Mouse (Mus musculus) gastrocnemius, postnatal 10 days (tissue): ENCODE measurements around the gene Camsap1. TPM values are rescaled to one million over a fixed set of nuclear protein-coding genes. Genes with fewer than 3 reads are reported as not detected.

ENCODE experiments used
- DNase-seq: peaks from one replicate; pipeline ENCODE4 v3.0.0; 2021; ENCODE audit warnings: mixed read lengths
- total RNA-seq, 2 experiments: library from RNA; stranded (reverse); gene quantifications; 2 replicates each; pipeline ENCODE4 v1.2.3; 2021

The Camsap1 gene
- total RNA-seq, 2 experiments from 2014 or later = 29.5 to 34.8 TPM

DNA sequence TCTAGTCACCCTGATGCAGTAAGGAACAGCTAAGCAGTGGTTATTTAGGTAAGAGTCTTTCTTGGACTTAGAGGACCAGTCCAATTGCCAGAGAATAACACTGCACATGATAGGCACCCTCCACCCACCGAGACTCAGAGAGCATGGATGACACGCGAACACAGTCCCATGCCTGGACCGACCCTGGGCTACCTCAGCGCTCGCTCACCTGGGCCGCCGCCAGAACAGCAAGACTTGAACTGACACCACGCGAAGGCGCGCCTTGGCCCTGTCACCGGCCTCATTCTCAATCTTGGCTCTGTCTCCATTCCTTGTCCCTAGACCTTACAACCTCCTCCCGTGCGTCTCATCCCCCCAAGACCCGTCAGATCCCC is 1.0 kb downstream of the Camsap1 start:
- peak; percentile 63 for DNase-seq

DNA sequence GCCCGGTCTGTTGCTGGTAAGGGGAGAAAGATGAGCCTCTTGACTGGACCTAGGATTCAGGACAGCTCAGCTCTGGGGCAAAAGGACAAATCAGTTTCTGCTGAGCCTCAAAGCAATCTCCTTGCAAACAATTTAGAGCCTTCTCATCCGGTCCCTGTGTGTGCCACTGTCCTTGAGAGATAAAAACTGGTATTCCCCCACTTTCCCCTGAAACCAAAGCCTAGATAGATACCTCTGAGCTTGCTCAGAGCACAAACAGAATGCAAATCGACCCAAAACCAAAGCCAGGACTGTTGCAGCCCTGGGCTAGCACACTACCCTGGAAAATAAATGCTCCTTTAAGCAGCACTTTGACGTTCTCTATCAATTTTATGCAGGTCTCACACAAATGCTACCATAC is 4.1 kb downstream of the Camsap1 start:
- no peak for DNase-seq

DNA sequence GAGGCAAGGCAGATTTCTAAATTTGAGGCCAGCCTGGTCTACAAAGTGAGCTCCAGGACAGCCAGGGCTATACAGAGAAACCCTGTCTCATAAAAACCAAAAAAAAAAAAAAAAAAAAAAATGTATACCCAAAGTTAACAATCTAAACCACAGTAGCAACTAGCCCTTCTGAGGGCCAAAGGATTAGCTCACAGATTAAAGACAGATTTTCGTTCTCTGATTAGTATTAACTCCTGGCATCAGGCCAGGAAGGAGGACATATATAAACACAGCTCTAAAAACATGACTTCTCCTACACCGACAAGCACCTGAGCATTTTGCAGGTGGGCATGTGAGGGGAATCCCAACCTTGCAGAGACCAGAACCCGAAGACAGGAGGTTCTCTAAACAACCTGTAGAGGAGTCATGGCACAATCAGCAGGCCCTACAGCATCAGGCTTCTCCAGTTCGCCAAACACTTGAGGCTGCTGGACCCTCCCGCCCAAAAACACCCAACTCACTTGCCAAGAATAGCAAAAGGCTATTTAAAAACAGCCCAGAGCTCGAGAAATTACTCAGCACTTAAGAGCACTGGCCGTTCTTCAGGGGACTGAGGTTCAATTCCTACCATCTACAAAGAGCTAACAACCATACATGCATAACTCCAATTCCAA is 5.4 kb downstream of the Camsap1 start:
- DNase-seq = no peak

DNA sequence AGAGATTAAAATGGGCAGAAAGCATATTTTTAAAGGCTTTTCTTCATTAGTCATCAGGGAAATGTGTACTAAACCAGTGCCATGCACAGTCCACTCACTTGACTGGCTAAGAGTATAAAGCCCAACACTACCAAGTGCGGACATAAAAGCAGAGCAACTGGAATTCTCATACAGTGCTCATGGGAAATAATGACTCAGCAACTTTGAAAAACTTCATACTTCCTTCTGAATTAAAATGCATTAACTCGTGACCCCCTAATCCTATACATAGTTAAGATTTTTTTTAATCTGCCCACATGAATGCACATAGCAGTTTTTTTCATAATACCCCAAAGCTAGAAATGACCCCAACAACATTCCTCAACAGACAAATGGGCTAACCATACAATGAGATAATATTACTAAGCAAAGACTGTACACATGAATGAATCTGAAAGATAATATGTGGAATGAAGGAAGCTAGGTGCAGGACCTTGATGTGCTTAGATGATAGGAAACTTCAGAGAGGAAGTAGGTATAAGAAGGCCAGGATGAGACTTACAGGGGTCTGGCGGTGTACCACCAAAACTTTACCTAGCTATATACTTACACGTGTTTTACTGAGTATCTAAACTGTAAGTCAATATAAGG is 7.8 kb downstream of the Camsap1 start:
- no peak for DNase-seq

DNA sequence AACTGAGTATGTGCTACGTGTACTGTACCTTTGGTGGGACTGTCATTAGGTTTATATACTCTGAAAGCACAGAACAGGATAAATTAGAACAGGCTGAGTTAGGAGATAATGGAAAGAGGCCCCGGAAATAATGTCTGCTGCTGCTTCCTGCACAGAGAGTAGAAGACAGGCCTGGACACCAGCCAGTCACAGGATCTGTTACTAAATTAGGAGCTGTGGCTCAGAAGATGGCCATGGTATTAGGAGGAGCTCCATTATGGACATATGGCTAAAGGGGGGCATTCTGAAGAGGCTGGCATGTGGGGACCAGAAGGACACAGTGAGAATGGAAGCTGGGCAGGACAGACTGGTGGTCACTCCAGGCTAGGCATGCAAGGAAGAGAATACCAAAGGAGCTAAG is 12.7 kb downstream of the Camsap1 start:
- peak; percentile 32 for DNase-seq

DNA sequence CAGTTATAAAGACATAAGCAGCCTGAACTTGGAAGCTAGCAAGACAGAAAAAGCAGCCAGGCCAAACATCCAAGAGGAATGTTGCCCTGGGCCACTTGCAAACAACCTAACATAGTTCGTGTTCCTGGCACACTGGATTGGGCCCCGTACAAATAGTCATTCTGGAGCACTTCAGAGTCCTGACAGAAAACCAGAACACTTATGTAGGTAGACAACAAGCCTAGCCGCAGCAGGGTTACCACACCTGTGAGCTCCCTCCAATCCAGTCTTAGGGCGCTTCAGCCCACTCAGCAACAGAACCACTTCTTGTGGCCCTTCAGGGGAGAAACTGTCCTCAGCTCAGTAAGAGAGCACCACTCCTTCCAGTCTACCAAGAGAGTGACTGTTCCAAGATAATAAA is 13.8 kb downstream of the Camsap1 start:
- no peak for DNase-seq

DNA sequence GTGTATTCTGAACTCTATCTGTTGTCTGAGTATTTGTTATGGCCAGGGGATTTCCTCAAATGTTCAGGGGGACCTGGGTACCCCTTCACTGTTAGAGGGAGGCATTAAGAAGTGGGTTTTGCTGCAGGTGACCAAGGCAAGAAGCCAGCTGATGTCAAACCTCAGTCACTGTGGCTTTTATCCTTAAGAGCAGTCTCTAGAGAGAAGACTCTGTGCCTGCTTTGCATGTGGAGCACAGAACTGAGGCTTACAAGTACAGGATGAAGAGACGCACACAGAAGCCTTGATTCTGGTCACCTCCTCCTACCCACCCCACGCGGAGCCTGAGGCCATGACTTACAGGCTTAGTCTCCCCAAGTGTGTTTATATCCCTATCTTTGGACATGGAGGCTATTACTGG is 33.8 kb downstream of the Camsap1 start:
- DNase-seq = no peak

DNA sequence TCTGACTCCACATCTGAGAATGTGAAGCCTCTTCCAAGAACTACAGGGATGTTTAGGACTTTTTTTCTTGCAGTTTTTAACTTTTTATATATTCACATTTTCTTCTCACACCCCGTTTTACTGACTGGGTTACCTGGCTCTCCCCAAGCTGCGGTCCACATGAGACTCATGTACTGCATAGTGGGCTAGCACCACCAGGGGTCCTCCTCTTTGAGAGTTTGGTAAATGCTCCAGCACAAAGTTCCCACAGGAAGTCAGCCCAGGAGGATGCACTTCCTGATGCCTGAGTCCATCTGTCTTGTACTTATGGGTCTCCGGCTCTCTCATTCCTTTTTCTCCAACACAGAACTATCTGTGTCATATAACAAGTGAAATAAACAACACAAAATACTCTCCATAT is 35.1 kb downstream of the Camsap1 start:
- no peak for DNase-seq

DNA sequence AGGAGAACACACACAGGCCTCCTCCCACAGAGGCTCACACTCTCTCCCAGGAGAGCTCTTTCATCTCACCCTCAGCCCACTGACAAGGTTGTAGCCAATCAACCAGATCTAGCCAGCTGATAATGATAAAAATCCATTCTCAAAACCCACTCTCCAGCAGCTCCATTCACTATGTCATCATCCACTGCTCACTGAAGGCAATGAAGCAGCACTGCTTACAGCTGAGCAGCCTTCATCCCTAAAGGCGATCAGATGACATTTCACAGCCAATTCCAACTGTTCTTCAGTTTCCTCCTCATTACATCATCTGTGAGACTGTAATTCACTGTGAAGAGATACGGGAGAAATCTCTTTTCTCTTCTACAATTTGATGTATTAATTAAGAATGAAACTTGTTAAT is 39.3 kb downstream of the Camsap1 start:
- DNase-seq = no peak

DNA sequence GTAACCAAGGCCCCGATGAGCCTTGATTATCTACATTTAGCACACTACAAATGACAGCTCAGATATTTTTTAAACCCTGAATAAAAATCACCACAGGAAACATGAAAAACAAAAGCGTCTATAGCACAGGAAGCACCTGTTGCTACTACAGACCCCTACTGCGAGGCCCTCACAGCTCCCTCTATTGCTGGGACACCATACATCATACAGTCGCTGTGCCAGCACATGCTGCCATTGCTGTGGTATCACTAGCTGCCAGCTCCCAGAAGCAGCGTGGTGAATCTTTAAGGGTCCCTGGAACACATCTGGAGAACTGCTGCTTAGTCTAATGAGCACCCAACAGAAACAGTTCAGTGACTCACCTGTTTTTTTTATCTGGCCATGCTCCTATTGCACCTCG is 42.6 kb downstream of the Camsap1 start:
- DNase-seq = no peak

DNA sequence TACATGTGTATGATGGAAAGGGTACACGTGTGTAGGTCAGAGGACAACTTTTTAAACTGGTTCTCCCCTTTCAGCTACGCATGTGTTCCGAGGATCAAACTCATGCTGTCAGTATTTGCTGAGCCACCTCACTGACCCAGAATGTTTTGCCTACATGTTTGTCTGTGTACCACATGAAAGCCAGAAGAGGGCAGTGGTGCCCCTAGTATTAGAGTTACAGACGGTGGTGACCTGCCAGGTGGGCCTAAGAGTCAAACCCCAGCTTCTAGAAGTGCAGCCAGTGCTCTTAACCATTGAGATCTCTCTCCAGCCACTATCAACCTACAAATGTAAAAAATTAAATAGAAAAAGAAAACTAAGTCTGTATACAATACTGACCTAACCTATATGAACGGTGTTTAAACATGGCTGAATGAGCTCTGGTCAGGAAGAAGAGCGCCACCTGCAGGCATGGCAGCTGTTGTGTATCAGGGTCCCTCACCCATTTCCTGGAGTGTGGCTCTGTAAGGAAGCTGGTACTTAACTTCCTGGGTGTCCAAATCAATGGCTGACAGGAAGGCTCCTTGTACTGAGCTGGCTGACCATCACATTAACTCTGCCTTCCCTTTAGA is 51.7 kb downstream of the Camsap1 start:
- peak; percentile 26 for DNase-seq

DNA sequence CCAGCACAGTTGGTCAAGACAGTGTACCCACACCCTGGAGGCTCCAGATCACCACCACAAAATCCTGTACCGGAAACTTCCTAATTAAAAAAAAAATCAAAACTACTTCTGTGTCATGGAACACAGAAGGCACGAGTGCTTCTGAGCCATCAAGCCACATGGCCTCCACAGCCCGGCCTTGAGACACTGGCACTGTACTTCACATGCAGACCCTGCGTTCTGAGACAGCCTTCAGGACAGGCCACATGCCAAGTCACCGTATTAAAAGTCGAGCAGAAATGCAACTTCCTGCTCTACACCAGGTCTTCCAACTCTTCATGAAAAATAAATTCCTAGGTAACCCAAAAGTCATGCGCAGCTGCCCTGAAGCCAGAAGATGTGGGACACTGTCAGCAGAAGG is 55.3 kb downstream of the Camsap1 start:
- no peak for DNase-seq

DNA sequence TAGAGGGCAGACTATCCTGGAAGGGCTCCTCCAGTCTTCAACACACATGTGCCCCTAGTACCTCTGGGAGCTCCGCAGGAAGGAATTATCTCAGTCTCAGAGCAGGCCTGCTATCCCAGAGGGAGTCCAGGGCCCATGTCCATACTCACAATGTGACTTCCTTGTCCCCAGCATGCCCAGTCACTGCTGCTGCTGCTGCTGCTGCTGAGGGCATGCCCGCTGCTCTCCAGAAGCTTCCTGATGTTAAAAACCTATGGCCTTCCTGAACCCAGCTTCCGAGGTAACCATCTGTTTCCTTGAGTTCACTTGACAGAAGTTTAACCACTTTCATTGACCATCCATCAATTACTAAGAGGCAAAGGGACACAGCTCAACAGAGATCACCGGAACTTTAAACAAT is 58.1 kb downstream of the Camsap1 start:
- no peak for DNase-seq

DNA sequence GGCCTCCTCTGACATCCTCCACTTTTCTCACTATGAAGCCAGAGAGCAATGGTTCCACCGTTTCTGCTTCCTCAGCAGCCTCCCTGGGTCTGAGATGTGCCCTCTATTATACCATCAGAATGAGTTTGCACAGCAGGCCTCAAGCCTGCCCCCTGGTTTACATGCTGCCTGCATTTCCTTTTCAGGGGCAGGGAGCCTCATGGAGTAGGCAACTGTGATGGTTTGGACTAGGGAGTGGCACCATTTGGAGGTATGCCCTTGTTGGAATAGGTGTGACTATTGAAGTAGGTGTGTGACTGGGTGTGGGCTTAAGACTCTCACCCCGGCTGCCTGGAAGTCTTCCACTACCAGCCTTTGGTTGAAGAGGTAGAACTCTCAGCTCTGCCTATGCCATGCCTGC is 59.3 kb downstream of the Camsap1 start:
- DNase-seq = no peak

DNA sequence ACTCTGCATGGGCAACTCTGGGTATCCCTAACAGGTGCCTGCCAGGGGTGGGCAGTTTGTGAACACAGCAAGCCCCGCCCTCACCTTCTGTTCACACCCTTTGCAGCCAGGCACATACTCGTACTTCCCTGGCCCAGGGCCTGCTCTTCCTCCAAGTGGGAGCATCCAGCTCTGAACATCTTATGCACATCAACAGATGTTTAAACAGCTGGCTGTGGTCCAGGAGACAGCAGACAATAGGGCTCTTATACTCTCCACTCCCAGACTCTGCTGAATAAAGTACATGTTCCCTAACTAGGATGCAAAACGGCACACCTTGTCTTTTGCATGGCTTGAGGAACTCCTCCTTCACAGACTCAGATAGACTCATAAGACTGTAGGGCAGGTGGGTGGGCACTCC is 63.1 kb downstream of the Camsap1 start:
- no peak for DNase-seq

DNA sequence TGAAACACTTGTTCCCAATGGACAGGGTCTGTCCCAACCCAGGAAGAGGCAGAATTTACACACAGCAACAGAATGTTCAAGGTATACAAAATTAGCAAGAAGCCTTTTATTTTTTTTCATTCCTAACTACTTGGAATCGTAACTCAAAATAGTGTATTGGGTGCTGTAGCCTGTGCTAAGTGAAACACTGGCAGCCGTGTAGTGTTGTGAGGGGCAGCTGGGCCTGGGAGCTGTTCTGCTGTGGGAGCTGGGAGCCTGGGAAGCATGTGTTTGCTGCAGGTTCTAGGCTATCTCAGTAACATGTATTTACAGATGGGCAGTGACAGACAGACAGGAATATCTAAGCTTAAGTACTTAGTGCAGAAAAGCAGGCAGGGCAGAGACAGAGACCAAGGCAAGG is 64.7 kb downstream of the Camsap1 start:
- no peak for DNase-seq

DNA sequence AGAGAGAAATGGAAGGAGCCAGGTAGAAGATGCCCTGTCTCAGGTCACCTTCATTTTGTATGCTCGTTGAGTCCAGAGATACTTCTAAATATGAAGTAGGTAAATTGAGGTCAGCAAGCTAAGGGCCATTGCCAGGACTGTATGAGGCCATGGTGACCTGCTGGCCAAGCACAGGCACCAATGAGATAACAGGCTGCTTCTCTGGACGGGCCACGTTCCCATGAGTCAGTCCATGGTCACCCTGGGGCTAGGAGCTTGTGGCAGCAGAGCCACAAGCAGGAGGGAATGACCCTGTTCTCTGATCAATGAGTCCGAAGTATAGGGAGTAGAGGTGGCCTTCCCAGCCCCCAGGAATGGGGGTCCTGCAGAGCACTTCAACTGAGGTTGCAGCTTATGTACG is 68.3 kb downstream of the Camsap1 start:
- no peak for DNase-seq

DNA sequence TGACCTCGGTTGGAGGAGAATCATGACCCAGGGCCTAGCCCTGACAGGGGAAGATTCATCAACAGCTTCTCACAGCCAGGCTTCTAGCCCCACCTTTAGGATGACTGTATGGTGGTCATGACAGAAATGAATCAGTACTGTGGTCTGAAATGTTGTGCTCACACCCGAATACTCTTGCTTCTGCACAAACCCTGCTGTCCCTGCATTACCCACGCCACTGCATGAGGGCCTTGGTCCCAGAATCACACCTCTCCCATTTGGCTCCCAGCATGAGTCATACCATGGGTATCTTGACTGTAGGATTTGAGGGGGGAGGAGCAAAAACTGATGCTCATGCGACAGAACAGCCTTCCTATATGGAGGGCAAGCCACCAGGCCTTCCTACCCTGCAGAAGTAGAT is 68.9 kb downstream of the Camsap1 start:
- DNase-seq = no peak

DNA sequence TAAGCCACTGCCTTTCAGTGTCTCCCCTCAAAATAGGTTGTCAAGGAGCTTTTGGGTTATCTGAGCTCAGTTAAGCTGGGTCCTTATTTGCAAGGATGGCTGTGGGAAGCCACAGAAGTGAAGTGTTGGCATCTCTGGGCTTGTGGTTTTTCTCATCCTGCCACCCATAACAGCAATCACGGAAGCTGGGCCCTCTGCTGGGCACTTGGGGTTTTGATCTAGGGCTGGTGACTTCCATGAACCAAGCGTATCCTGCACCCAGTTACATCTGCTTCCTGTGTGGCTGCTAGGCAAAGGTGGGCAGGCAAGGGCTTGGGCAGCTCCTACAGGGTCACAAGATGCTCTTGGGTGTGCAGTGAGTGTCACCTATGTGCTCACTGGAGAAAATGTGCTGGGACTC is 69.8 kb downstream of the Camsap1 start:
- DNase-seq = no peak

DNA sequence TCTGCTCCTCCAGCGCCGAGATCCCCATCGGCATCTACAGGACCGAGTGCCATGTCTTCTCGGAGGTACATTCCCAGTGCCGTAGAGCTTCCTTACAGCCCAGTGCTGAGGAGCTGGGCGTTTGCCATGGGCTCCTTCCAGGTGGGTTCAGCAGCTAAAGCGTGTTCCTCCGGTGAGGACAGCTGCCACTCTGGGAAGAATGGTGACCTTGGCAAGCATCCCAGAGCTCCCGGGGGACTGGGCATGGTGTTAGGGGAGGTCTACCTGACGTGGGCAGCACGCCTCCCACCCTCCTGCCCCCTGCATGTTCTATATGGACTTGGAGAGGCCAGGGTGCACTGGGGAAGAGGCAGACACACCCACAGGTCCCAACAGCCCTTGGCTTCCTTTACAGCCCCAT is 73.2 kb downstream of the Camsap1 start:
- DNase-seq = no peak

DNA sequence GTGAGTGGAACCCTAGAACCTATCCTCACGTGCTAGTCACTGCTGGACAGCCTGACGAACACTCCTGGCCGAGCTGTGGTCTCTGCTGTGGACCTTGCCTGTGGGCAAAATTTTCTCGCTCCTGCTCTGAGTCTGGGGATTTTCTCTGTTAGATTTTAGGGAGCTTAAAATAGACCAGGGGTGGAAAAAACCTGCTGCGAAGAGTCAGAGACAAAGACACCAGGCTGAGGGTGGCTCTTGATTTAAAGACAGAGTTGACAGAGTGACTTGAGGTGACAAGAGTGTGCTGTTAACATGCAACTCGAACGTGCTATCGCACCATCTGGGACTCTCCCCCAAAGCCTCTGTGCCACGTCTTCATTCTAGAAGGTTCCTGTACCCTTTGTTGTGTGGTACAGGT is 84.1 kb downstream of the Camsap1 start:
- DNase-seq = no peak

DNA sequence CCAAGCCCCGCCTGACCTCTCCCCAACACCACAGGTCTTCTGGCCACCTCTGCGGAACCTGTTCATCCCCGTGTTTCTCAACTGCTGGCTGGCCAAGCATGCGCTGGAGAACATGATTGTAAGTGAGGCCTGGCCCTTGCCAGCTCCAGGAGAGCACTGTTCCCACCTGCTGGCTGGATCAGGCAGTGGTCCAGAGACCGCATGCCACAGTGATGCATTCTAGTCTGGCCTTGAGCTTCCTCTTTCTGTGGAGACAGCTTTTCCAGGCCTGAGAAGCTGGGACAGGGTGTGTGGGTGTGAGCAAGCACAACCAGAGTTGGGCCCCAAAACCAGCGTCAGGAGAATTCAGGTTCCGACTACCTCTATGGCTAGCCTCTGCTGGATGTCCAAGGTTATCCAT is 90.6 kb downstream of the Camsap1 start:
- DNase-seq = no peak

DNA sequence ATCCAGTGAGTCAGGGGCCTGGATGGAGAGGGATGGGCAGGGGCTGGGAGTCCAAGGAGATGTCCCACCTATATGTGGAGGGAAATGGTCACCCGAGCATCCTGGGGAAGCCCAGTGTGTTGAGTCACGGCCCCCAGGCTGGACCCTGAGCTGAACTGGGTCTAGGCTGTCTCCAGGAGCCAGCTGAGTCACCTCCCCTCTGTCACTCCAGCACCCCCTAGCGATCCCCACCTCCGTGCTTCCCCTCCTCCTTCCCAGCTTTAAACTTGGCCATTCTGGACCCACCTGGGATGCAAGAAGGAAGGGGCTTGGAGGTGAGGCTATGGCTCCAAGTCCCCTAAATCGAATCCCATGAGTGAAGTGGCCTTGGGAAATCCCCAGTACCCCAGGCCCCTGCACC is 94.9 kb downstream of the Camsap1 start:
- DNase-seq = no peak

DNA sequence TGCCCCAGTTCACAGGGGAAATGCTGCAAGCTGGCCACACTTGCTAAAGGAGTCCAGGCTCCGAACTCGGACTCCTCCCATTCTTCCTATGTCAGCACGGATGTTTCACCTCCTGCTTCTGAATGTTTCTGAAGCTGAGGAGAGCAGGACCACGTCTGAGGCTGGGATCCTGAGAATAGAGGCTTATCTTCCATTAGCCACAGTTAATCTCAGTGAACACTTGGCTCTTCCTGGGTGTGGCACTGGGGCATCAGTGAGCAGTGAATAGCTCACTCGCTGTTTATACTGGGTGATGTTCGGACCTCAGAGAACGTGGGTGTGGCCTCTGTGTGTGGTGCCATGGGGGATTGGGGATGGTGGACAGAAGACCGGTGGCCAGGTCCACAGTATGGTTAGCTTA is 95.9 kb downstream of the Camsap1 start:
- DNase-seq = no peak
